Mouse (Mus musculus) lung, adult 10 weeks (tissue): ENCODE measurements around the gene Otud7a. TPM values are rescaled to one million over a fixed set of nuclear protein-coding genes. Genes with fewer than 3 reads are reported as not detected.

Source experiments
- polyA plus RNA-seq: library from polyadenylated mRNA; stranded (reverse); fragments of 350-450 nt; fragmentation: Illumina TruSeq; extraction: RNeasy Lipid Tissue Mini Kit (QIAGEN cat#74804); gene quantifications from one replicate; pipeline ENCODE4 v1.2.3, GENCODE M21; 2014; ENCODE audit warnings: low read depth, low replicate concordance; ENCODE audit not compliant: insufficient read depth

Gene Otud7a
- 0.08 TPM for polyA plus RNA-seq

DNA sequence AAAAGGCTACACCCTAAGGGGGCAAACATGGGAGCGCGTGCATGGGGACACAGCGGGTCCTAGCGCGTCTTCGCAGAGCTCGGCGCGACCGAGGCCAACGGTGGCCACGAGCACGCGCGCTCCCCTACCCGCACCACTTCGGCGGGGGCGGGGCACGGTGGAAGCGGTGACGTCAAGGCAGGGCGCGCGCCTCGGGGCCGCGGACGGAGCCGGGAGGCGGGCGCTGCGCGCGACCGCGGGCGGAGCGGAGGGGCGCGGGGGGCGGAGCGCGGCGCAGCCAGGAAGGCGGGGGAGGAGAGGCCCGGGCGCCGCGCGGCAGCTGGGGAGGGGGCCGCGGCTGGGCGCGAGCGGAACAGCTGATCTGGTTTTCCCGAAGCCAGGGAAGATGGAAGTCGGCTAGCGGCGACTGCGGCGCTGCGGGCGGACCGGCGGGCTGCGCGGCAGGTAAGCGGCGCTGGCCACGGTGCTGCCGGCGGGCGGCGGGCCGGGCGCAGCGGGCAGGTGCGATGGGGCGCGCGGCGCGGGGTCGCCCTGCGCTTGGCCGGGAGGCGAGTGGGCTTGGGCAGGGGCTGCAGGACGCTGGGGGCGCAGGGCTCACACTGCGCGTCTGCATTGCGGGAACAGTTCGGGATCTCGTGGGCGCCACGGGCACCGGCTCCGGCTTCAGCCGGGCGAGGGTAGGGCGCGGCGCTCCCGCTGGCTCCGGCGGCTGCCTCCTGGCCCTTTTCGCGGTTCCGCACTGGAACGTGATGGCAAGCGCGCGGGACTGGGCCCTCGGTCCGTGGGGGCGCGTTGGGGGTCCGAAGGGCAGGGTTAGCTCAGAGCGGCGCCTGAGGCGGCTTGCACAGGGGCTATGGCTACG lies at the start of gene Otud7a:
Otud7a (plus strand) TSS at position 268 of the 862 bp plus-strand sequence.

Other genes with a start within 250 kb of the Otud7a start
- 0.17 TPM for gene Chrna7, start 232.2 kb upstream of the Otud7a start, polyA plus RNA-seq